Mouse (Mus musculus): ENCODE measurements around the gene March1.

DNA sequence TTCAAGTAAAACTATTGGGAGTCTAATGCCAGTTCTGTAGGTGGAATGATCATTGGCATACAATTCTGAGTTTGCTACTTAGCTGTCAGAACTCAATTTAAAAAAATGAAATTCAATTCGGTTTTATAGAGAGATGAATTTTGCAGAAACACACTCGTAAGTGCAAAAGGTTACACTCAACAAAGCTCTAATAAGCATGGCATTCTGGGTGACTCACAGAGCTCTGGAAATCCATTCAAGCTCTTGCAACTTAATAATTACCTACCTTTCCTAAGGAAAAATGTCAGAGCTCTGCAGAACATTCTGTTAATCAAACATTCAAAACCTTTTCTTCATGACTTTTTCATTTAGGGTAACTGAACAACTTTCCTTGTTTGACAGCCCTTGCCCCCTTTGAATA, 591.9 kb downstream of the March1 start:
- no peak for TF ChIP-seq MAX (IDR thresholded peaks at IDR 0.05; ENCODE audit: low read length)
- TF ChIP-seq MAFK (IDR thresholded peaks at IDR 0.05; ENCODE audit: borderline replicate concordance, low read depth, low read length), result no peak
- no peak for TF ChIP-seq CTCF (IDR thresholded peaks at IDR 0.05 in 2 of 3, conservative IDR thresholded peaks at IDR 0.05 in 1 of 3; ENCODE audit: control insufficient read depth in 1 of 3, insufficient read depth in 1 of 3, low read depth in 2 of 3, low read length in 3 of 3, poor library complexity in 1 of 3, severe bottlenecking in 1 of 3)
- TF ChIP-seq POLR2A (IDR thresholded peaks at IDR 0.05; ENCODE audit: control insufficient read depth in 1 of 2, insufficient read depth in 1 of 2, low read depth in 1 of 2, low read length in 2 of 2, poor library complexity in 1 of 2), result no peak
- no peak for TF ChIP-seq HCFC1 (IDR thresholded peaks at IDR 0.05; ENCODE audit: low read depth, low read length)
- no peak for TF ChIP-seq USF1 (IDR thresholded peaks at IDR 0.05; ENCODE audit: low read depth, low read length)

Data from MEL (cell line).